In genomic region chr16:96467445-96467844, GRCm38 (mm10) we compare ENCODE assay signal across 7 mouse cellular contexts. TPM values are rescaled to one million over a fixed set of nuclear protein-coding genes. Genes with fewer than 3 reads are reported as not detected.
DNase-seq lines count a peak whose midpoint lies in the region; ATAC-seq and TF ChIP-seq lines count a peak whose summit lies in the region.

Pcp4 (plus strand) TSS chr16:96467606.

- ATAC-seq in intestine, postnatal 0 days: no peak
- peak; percentile 86 for ATAC-seq in midbrain, embryonic 16.5 days

- peak; percentile 72 to 73 for DNase-seq in adrenal gland, adult 18-20 months (ENCODE audit: low spot score in 2 of 2)
- DNase-seq in cerebellum, postnatal 36 days: peak; percentile 89 to 92
- DNase-seq in frontal cortex, postnatal 36 days (ENCODE audit: low spot score in 2 of 2): peak; percentile 94 to 97
- DNase-seq in left cerebral cortex, postnatal 25 days (ENCODE audit: low spot score in 2 of 2): peak; percentile 94 to 97
- peak; percentile 47 to 74 for DNase-seq in spleen, postnatal 10 days (ENCODE audit: low spot score in 2 of 2)

- H3K36me3 ChIP-seq in intestine, postnatal 0 days (ENCODE audit: control insufficient read depth, insufficient read depth): no peaks in the 10 kb centered on the region
- no peaks in the 10 kb centered on the region for H3K36me3 ChIP-seq in midbrain, embryonic 16.5 days (ENCODE audit: control insufficient read depth, insufficient read depth, low read length)

- H3K4me1 ChIP-seq in intestine, postnatal 0 days (replicated peaks; ENCODE audit: control insufficient read depth, insufficient read depth, low read length): no peaks in the 10 kb centered on the region
- H3K4me1 ChIP-seq in midbrain, embryonic 16.5 days (ENCODE audit: control insufficient read depth, insufficient read depth, low read length): peaks cover 23% of the 10 kb centered on the region

- TF ChIP-seq CTCF in intestine, postnatal 0 days (IDR thresholded peaks at IDR 0.05; ENCODE audit: low read depth): peak; percentile 95

- 13% methylated on average over 8 of the region's 8 CpGs for WGBS in intestine, postnatal 0 days
- WGBS in midbrain, embryonic 16.5 days: 14% methylated on average over 8 of the region's 8 CpGs

- H3K27ac ChIP-seq in intestine, postnatal 0 days (ENCODE audit: low read depth, low read length): no peak within 1 kb of the TSS
- peak within 1 kb of the TSS; percentile 74 for H3K27ac ChIP-seq in midbrain, embryonic 16.5 days (ENCODE audit: low read length)

- H3K4me2 ChIP-seq in intestine, postnatal 0 days (replicated peaks; ENCODE audit: low read depth): no peak within 1 kb of the TSS; the same call in 1 of the 2 replicates
- peak within 1 kb of the TSS; percentile 57 for H3K4me2 ChIP-seq in midbrain, embryonic 16.5 days (ENCODE audit: low read length)

- H3K4me3 ChIP-seq in intestine, postnatal 0 days (ENCODE audit: low read depth, low read length): no peak within 1 kb of the TSS
- peak within 1 kb of the TSS; percentile 41 for H3K4me3 ChIP-seq in midbrain, embryonic 16.5 days (ENCODE audit: low read depth, low read length)

- intact Hi-C loops in left cerebral cortex, postnatal 25 days (cut with DNase I): loop anchor here (1.0 to 2.0 kb wide), 4 partner anchors 67 to 204 kb away; no protein-coding TSS in a partner anchor

- H3K9ac ChIP-seq in intestine, postnatal 0 days (ENCODE audit: low read depth, low read length): no peak within 1 kb of the TSS
- H3K9ac ChIP-seq in midbrain, embryonic 16.5 days (ENCODE audit: low read depth, low read length): peak within 1 kb of the TSS; percentile 67

- H3K9me3 ChIP-seq in intestine, postnatal 0 days (ENCODE audit: control insufficient read depth): no peaks in the 10 kb centered on the region
- no peaks in the 10 kb centered on the region for H3K9me3 ChIP-seq in midbrain, embryonic 16.5 days (replicated peaks; ENCODE audit: control insufficient read depth, low read length, poor library complexity, severe bottlenecking)

- no peaks in the 10 kb centered on the region for H3K27me3 ChIP-seq in intestine, postnatal 0 days (replicated peaks; ENCODE audit: control insufficient read depth, insufficient read depth, low read length)
- no peaks in the 10 kb centered on the region for H3K27me3 ChIP-seq in midbrain, embryonic 16.5 days (ENCODE audit: control insufficient read depth, insufficient read depth, low read depth, low read length)

RNA-seq across cellular contexts. Expression of gene Pcp4, which starts in this region (rescaled TPM):
- total RNA-seq in adrenal gland, adult 18-20 months (2021): 1 to 10 TPM; 7.0 to 9.8 TPM
- polyA plus RNA-seq in intestine, postnatal 0 days (2015; fragmentation: Nextera tagmentation; extraction: Ambion mirVana): 80.8 and 84.1 TPM in 2 replicates
- 100 to 1,000 TPM; 551 to 645 TPM for total RNA-seq in left cerebral cortex, postnatal 25 days (2021)
- 435 and 514 TPM in 2 replicates for polyA plus RNA-seq in midbrain, embryonic 16.5 days (2015; fragmentation: Nextera tagmentation; extraction: Ambion mirVana)

Comparison
In these comparisons a context has a peak if more than half of its experiments do, and no peak if none do; other contexts are left out.
1. RNA of gene Pcp4 (total RNA-seq): 551 to 645 TPM in left cerebral cortex, postnatal 25 days; 7.0 to 9.8 TPM in adrenal gland, adult 18-20 months; every median in the first group is over 10 times any median in the second.
2. Peak in every context shown above with its lines, with median percentiles within 50 percentile points of each other: DNase-seq.